Mouse (Mus musculus) stomach, adult 2 months (tissue): ENCODE data around the gene Bud13. TPM values are rescaled to one million over a fixed set of nuclear protein-coding genes. Genes with fewer than 3 reads are reported as not detected.

ENCODE experiments used
- polyA plus RNA-seq: library from polyadenylated mRNA; depleted of rRNA; stranded (reverse); fragments of >200 nt; gene quantifications from 2 replicates; pipeline ENCODE4 v1.2.3, GENCODE M21; 2012; rRNA removed

The Bud13 gene
- polyA plus RNA-seq, result 3.0 and 3.6 TPM in 2 replicates

GRCm38 (mm10) chr9:46282631-46283436 is at the start of gene Bud13:
Gene Bud13 (plus strand): TSS chr9:46283008.

GRCm38 (mm10) chr9:46235596-46235648 is 47.4 kb upstream of the Bud13 start, which contains the start of gene Apoc3:
Gene Apoc3 (minus strand): TSS chr9:46235636.

GRCm38 (mm10) chr9:46240526-46241153 is 42.2 kb upstream of the Bud13 start, which contains the start of gene Apoa4:
Gene Apoa4 (plus strand): TSS chr9:46240696.

GRCm38 (mm10) chr9:46268343-46268873 is 14.4 kb upstream of the Bud13 start, which contains the start of gene Apoa5:
Gene Apoa5 (plus strand): TSS chr9:46268633.

GRCm38 (mm10) chr9:46272677-46273454 is 9.9 kb upstream of the Bud13 start, which contains the start of gene Zpr1:
Gene Zpr1 (plus strand): TSS chr9:46273064.

GRCm38 (mm10) chr9:46319886-46320285 is 37.1 kb downstream of the Bud13 start, which contains the start of gene 4931429L15Rik:
Gene 4931429L15Rik (minus strand): TSS chr9:46319986.

Other genes starting within 250 kb of the Bud13 start
- 510 and 738 TPM in 2 replicates for gene Apoa1, start 54.4 kb upstream of the Bud13 start, polyA plus RNA-seq
- 0.92 and 2.2 TPM in 2 replicates for gene Apoc3, start 47.4 kb upstream of the Bud13 start, polyA plus RNA-seq
- gene Apoa4, start 42.3 kb upstream of the Bud13 start, polyA plus RNA-seq, result 14.9 and 26.8 TPM in 2 replicates
- 0.14 and 0.74 TPM in 2 replicates for gene Apoa5, start 14.4 kb upstream of the Bud13 start, polyA plus RNA-seq
- 6.0 and 13.7 TPM in 2 replicates for gene Zpr1, start 9.9 kb upstream of the Bud13 start, polyA plus RNA-seq
- gene 4931429L15Rik, start 37.0 kb downstream of the Bud13 start, polyA plus RNA-seq, result not detected in 2 replicates